Mouse (Mus musculus) gastrocnemius, postnatal 25 days (tissue): Measurements from ENCODE around the gene Dtx3. TPM values are rescaled to one million over a fixed set of nuclear protein-coding genes. Genes with fewer than 3 reads are reported as not detected.
A peak's percentile ranks its signal among the peaks of the same experiment; 100 is the strongest.

Experiments used
- DNase-seq: peaks from one replicate; pipeline ENCODE4 v3.0.0; 2022
- long read RNA-seq, 2 experiments: library from polyadenylated mRNA; stranded (forward); transcript quantifications; one replicate each; pipeline ENCODE4 v2.0.0; 2021
- total RNA-seq, 2 experiments: library from RNA; stranded (reverse); gene quantifications; 1 replicate in 1 of 2; 2 replicates in 1 of 2; pipeline ENCODE4 v1.2.3; 2021

The Dtx3 gene
- total RNA-seq = 10 to 100 TPM; 18.9 to 19.6 TPM
- long read RNA-seq, experiment 1, transcript Dtx3-201 (6 exons, 1,944 nt) = major isoform, 6 of 14 reads
- long read RNA-seq, experiment 1, partial matches to known transcripts = 5 of 14 reads
- long read RNA-seq, experiment 1, other reads (novel, unspliced or antisense) = 2 of 14 reads
- long read RNA-seq, experiment 2, transcript Dtx3-201 (6 exons, 1,944 nt) = major isoform, 9 of 22 reads
- long read RNA-seq, experiment 2, partial matches to known transcripts = 4 of 22 reads
- long read RNA-seq, experiment 2, other reads (novel, unspliced or antisense) = 7 of 22 reads

GRCm38 (mm10) chr10:127195328-127196129 is at the start of gene Dtx3:
Gene Dtx3, minus strand, starts transcription at chr10:127195728.
- DNase-seq = peak; percentile 53

- no peak for DNase-seq
Measured at GRCm38 (mm10) chr10:127238241-127238824, 42.8 kb upstream of the Dtx3 start.

DNA sequence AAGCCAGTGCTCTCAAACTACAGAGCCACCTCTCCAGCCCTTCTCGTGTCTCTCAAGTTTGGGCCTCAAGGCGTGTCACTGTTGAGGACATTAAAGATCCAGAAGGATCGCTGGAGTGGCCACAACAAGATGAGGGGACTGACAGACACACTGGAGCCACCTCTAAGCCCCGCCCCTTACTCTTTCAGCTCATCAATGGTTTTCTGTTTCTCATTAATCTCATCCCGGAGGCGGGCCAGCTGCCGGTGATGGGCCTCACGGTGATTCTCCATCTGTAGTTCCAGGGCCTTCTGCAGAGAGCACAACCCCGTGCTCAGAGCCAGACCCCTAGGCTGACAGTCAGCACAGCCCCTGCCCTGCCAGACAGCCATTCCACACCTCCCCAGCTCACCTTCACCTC is 41.0 kb upstream of the Dtx3 start:
- no peak for DNase-seq

DNA sequence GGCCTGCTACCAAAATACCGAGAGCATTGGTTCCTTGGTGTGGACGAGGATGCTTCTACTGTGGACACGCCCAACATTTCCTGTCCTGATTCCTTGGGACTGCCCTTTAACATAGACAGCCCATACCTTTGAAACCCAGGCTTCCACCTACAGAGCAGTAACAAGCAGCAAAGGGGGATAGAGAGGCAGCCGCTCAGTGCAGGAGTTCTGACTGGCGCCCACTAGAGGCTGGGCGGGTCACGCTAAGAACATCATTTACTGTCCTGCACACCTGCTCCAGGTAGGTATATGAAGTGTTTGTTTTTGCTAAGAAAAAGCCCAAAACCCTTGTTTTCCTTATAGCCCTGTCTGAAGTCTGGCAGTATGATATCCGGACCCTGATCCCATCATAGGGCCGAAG is 37.6 kb upstream of the Dtx3 start:
- DNase-seq = no peak

DNA sequence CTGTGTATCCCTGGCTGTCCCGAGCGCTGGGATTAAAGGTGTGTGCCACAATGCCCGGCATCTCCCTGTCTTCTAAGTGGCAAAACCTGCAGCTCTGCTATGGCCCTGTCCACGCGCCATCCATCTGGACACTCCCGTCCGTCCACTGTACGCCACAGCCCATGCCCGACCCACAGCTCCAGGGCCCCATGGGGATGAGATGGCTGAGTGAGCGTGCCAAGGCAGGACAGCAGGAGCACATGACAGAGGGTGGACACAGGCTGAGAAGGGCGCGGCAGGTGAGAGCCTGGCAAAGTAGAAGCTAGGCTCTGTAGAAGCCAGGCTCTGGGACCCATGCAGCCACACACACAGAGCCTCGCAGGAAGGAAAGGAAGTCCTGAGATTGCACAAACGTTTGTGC is 36.2 kb upstream of the Dtx3 start:
- DNase-seq = no peak

DNA sequence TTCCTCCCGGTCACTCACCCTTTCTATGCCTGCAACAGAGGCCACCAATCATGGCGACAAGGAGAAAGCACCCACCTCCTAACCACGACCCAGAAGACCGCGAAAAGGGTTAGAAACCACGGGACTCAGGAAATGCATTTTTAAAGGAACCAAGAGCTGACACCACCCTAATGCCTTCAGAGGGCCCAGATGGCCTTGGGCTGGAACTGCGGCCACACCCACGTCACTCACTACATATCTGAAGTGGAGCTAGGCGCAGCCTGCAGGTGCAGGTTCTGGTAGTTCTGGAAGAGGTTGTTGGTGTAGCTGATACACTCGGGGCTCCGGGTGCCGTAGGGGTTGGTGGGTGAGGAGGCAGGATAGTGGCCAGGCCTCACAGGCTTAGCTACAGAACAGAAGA is 35.2 kb upstream of the Dtx3 start:
- no peak for DNase-seq

DNA sequence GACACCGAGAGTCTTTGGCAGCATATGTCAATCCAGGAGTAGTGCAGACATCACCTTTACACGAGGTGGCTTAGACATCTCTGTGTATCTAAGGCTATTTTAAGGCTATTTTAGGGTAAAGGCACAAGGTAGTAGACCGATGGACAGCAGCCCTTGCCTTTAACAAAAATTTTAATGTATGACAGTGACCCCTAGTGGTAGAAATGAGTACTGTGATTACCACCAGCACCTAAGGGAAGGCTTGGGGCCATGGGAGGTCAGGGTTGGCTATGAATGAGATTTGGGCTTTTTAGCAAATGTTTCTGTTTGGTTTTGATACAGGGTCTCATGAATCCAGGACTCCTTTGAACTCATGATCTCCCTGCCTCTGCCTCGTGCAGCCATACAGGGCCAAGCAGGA is 33.4 kb upstream of the Dtx3 start:
- no peak for DNase-seq

GRCm38 (mm10) chr10:127227163-127227562 is 31.6 kb upstream of the Dtx3 start:
- no peak for DNase-seq

GRCm38 (mm10) chr10:127226318-127226895 is 30.9 kb upstream of the Dtx3 start:
- no peak for DNase-seq

GRCm38 (mm10) chr10:127225732-127226131 is 30.2 kb upstream of the Dtx3 start:
- DNase-seq = no peak

DNA sequence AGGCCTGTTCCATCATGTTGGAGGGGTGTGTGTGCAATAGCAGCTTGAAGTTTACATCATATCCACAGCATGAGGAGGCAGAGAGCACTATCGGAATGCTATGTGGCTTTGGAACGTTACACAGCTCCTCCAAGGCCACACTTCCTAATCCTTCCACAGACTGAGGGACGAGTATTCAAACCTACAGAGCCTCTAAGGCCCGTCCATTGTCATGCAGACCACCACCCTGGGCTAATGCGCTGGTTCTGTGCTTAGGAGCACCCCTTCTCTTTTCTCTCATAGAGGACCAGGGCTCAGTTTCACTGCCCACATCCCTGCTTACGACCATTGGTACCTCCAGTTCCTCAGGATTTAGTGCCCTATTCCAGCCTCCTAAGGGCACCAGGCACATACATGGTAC is 29.7 kb upstream of the Dtx3 start:
- DNase-seq = no peak

- no peak for DNase-seq
Measured at GRCm38 (mm10) chr10:127218339-127218738, 22.8 kb upstream of the Dtx3 start.

DNA sequence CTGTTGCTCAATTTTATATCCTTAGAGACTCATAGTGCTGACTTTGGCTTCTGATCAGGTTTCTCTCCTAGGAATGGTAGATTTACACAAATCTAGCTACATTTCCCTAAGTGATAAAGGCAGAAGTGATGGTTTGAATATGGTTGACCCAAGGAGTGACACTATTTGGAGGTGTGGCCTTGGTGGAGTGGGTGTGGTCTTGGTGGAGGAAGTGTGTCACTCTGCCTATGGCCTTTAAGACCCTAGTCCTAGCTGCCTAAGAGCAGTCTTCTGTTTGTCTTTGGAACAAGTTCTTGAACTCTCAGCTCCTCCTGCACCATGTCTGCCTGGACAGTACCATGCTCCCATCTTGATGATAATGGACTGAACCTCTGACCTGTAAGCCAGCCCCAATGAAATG is 21.6 kb upstream of the Dtx3 start:
- DNase-seq = no peak

DNA sequence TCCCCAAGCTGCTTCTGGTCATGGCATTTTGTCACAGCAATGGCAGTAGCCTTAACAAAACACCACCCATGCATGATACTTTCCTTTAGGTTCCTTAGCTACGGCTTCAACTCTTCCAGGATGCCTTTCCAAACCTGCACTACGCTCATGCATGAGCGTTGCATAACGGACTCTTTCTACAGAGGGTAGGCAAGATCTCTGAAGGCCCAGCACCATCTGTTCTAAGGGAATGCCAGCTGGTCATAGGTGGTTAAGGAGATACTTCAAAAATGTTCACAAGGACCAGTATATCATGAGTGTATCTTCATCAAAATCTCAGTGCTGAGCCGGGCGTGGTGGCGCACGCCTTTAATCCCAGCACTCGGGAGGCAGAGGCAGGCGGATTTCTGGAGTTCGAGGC is 20.9 kb upstream of the Dtx3 start:
- no peak for DNase-seq

DNA sequence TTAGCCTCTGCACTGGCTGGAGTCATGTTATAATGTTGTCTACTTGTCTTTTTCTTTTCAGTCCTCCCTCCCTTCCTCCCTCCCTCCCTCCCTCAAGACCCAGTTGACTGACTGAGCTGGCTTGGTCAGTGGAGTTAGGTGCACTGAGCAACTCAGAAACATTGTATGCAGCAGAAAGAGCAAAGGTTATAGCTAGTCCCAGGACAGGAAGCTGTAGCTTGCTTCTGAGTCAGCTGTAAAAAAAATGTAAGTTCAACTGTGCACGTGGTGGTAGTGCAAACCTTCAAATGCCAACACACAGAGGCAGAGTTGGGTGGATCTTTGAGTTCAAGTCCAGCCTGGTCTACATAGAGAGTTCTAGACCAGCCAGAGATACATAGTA is 18.9 kb upstream of the Dtx3 start:
- no peak for DNase-seq

GRCm38 (mm10) chr10:127213704-127214421 is 18.3 kb upstream of the Dtx3 start:
- DNase-seq = no peak

- DNase-seq = no peak
Measured at GRCm38 (mm10) chr10:127213272-127213671, 17.7 kb upstream of the Dtx3 start.

- DNase-seq = peak; percentile 92
Measured at GRCm38 (mm10) chr10:127211414-127211854, 15.9 kb upstream of the Dtx3 start, which contains the start of gene Pip4k2c. Gene Pip4k2c, minus strand, starts transcription at chr10:127211585.

- no peak for DNase-seq
Measured at GRCm38 (mm10) chr10:127210961-127211405, 15.5 kb upstream of the Dtx3 start.

- no peak for DNase-seq
Measured at GRCm38 (mm10) chr10:127209928-127210570, 14.5 kb upstream of the Dtx3 start.

DNA sequence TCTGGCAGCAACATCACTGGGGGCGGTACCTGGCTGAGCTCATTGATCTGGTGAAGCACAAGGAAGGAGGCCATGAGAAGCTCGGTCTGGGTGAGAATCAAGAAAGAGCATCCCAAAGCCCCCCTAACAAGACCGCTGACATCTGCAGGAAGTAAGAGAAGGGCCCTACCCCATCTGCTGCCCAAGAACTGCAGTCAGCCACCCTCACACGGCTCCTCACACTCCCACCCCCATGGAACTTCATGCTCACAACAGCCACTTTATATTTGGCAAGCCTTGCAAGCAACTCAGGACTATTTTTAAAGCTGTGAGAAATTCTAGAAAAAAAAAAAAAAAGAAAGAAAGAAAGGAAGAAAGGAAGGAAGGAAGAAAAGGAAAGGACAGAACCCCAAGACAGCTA is 13.4 kb upstream of the Dtx3 start:
- no peak for DNase-seq

- no peak for DNase-seq
Measured at GRCm38 (mm10) chr10:127205373-127205772, 9.8 kb upstream of the Dtx3 start.
